Mouse (Mus musculus) myocyte (in vitro differentiated cells): ENCODE data around the gene Msi2. TPM values are rescaled to one million over a fixed set of nuclear protein-coding genes. Genes with fewer than 3 reads are reported as not detected.

Experiments used
- H3K27me3 ChIP-seq: one replicate; pipeline ENCODE4 v1.6.1; 2011; ENCODE audit not compliant: control insufficient read depth, insufficient read depth, insufficient read length
- H3K36me3 ChIP-seq: one replicate; pipeline ENCODE4 v1.6.1; 2011; ENCODE audit not compliant: control insufficient read depth, insufficient read depth
- H3K4me2 ChIP-seq: one replicate; pipeline ENCODE4 v1.6.1; 2011; ENCODE audit warnings: low read depth, control low read depth
- H3K4me3 ChIP-seq: one replicate; pipeline ENCODE4 v1.5.1; 2011; ENCODE audit warnings: mild to moderate bottlenecking, control low read depth, moderate library complexity
- H3K79me2 ChIP-seq: one replicate; pipeline ENCODE4 v1.6.1; 2011; ENCODE audit not compliant: control insufficient read depth, insufficient read depth
- H3ac ChIP-seq: one replicate; pipeline ENCODE4 v1.6.1; 2011; ENCODE audit not compliant: control insufficient read depth, insufficient read length
- CEBPB ChIP-seq: IDR thresholded peaks from 2 replicates; pipeline ENCODE4 v1.6.1; 2011; ENCODE audit warnings: mild to moderate bottlenecking, moderate library complexity; ENCODE audit not compliant: poor library complexity, insufficient read depth, severe bottlenecking
- E2F4 ChIP-seq: IDR thresholded peaks from one replicate; pipeline ENCODE4 v1.6.1; 2011; ENCODE audit warnings: mild to moderate bottlenecking, control low read depth, moderate library complexity; ENCODE audit not compliant: insufficient read depth
- MAX ChIP-seq: IDR thresholded peaks from one replicate; pipeline ENCODE4 v1.6.1; 2011; ENCODE audit warnings: low read depth, mild to moderate bottlenecking, control low read depth
- MYOD1 ChIP-seq, 3 experiments: IDR thresholded peaks; one replicate each; pipeline ENCODE4 v1.6.1; 2011; ENCODE audit warnings: control low read depth in 2 of 3, low read depth in 2 of 3, mild to moderate bottlenecking in 2 of 3, moderate library complexity in 1 of 3; ENCODE audit not compliant: insufficient read length in 2 of 3, control insufficient read depth in 1 of 3
- MYOG ChIP-seq, 3 experiments: IDR thresholded peaks; one replicate each; pipeline ENCODE4 v1.6.1; 2011; ENCODE audit warnings: control low read depth in 2 of 3, low read depth in 2 of 3, mild to moderate bottlenecking in 2 of 3; ENCODE audit not compliant: insufficient read length in 2 of 3, control insufficient read depth in 1 of 3, insufficient read depth in 1 of 3
- POLR2A ChIP-seq: IDR thresholded peaks from one replicate; pipeline ENCODE4 v1.6.1; 2011; ENCODE audit warnings: low read depth, mild to moderate bottlenecking, control low read depth, moderate library complexity; ENCODE audit not compliant: insufficient read length
- POLR2AphosphoS2 ChIP-seq: IDR thresholded peaks from one replicate; pipeline ENCODE4 v1.6.1; 2011; ENCODE audit warnings: low read depth, control low read depth; ENCODE audit not compliant: insufficient read length
- REST ChIP-seq: IDR thresholded peaks from one replicate; pipeline ENCODE4 v1.6.1; 2011; ENCODE audit warnings: mild to moderate bottlenecking, control low read depth, moderate library complexity; ENCODE audit not compliant: insufficient read depth, insufficient read length
- SRF ChIP-seq: IDR thresholded peaks from one replicate; pipeline ENCODE4 v1.6.1; 2011; ENCODE audit warnings: low read depth; ENCODE audit not compliant: control insufficient read depth, insufficient read length
- TCF12 ChIP-seq: IDR thresholded peaks from one replicate; pipeline ENCODE4 v1.6.1; 2011; ENCODE audit warnings: mild to moderate bottlenecking, control low read depth; ENCODE audit not compliant: poor library complexity, insufficient read depth, severe bottlenecking
- TCF3 ChIP-seq: IDR thresholded peaks from one replicate; pipeline ENCODE4 v1.6.1; 2011; ENCODE audit warnings: low read depth, control low read depth; ENCODE audit not compliant: insufficient read length
- USF1 ChIP-seq: IDR thresholded peaks from one replicate; pipeline ENCODE4 v1.6.1; 2011; ENCODE audit warnings: low read depth, mild to moderate bottlenecking, control low read depth, moderate library complexity
- polyA plus RNA-seq: library from polyadenylated mRNA; unstranded; fragments of >200 nt; fragmentation: generic; extraction: Trizol; gene quantifications from one replicate; pipeline ENCODE4 v1.2.1, GENCODE M21; 2012; ENCODE audit warnings: missing spikeins

Msi2 gene
- polyA plus RNA-seq, 1 experiment, result 37.9 TPM

DNA sequence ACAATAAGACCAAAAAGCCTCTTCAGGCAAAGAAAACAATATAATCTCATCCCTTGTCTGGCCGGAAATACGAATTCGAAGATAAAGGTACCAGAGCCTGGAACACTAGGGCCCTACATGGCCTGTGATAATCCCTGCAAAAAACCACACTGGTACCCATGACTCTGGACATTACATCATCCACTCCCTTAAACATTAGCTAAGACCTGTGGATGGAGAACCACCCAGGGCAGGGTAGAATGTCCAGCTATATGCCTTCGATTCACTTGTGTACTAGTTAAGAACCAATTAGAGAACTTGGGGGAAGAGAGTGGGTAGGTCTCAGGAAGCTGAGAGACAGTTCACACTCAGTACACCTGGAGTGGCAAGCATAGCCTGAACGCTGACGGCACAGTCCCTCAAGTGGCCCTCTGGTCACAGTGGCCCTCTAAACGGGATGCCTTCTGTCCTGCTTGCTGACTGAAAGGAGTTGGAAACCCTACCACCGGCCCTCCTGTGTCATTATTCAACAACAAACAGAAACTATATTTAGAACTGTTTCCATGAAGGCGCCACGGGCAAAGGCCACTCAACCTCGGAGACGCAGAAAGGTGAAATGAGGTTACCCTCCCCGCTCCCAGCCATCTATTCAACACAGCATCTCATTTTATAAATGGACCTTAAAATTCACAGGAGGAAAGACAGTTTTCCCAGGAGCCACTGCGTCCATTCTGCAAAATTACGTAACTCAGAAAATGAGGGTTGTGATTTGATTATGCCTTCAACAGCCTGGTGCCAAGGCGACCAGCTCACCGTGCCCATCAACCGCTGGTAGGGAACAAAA lies 63.7 kb downstream of the Msi2 start:
- TF ChIP-seq MYOG (IDR thresholded peaks at IDR 0.05; ENCODE audit: control insufficient read depth in 1 of 3, insufficient read depth in 1 of 3, insufficient read length in 2 of 3, low read depth in 2 of 3) (no peak), TCF12 (no peak), SRF (no peak), MAX (no peak), REST (no peak), CEBPB (no peak), POLR2AphosphoS2 (no peak), E2F4 (no peak), MYOD1 (IDR thresholded peaks at IDR 0.05; ENCODE audit: control insufficient read depth in 1 of 3, insufficient read length in 2 of 3, low read depth in 2 of 3) (no peak), USF1 (no peak), POLR2A (no peak), TCF3 (no peak)
- H3K36me3 ChIP-seq, result no peaks in the 10 kb centered on the region
- H3ac ChIP-seq, result no peak overlapping the region
- H3K79me2 ChIP-seq, result peaks cover 54% of the 10 kb centered on the region
- H3K27me3 ChIP-seq, result no peaks in the 10 kb centered on the region
- no peak overlapping the region for H3K4me2 ChIP-seq
- no peak overlapping the region for H3K4me3 ChIP-seq

DNA sequence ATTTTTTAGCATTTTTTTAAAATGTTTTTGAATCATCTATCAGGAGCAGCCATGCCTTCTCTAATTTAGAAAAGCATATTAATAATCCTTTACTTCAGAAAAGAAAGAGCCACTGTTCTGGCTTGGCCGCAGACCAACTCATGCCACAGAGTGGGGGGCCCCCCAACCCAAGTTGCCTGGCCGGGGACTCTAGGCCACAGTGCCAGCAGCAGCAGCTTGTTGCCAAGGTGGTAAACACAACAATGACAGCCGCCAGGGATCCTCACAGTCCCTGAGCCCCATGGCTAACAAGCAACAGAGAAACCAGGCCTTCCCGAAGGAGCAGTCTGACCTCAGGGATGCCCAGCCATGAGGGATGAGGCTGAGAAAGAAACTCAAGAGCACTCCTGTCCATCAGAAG lies 68.0 kb downstream of the Msi2 start:
- Histone ChIP-seq H3K4me3 (no peak overlapping the region), H3K79me2 (peaks cover 37% of the 10 kb centered on the region), H3K36me3 (peaks cover 6% of the 10 kb centered on the region), H3K27me3 (no peaks in the 10 kb centered on the region), H3ac (no peak overlapping the region), H3K4me2 (no peak overlapping the region)
- TF ChIP-seq E2F4 (no peak), TCF3 (no peak), MYOD1 (IDR thresholded peaks at IDR 0.05; ENCODE audit: control insufficient read depth in 1 of 3, insufficient read length in 2 of 3, low read depth in 2 of 3) (no peak), SRF (no peak), MAX (no peak), TCF12 (no peak), CEBPB (no peak)

DNA sequence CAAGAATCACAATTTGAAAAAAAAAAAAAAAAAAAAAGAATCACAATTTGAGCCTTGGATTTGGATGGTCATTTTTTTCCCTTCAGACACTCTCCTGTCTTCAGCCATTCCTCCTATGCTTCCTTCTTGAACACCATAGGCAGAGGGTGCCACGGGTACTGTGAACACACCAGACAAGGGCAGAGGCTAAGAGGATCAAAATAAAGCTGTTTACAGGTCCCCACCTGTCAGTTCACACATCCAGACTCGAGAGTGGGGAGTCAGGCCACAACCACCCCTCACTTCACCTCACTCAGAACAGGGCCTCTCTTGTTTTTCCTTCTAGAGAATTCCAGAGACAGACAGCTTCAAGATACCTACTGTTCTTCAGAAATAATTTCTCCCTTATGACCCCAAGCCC lies 69.3 kb downstream of the Msi2 start:
- Histone ChIP-seq H3K4me3 (no peak overlapping the region), H3K79me2 (peaks cover 41% of the 10 kb centered on the region), H3ac (no peak overlapping the region), H3K4me2 (no peak overlapping the region), H3K36me3 (peaks cover 15% of the 10 kb centered on the region), H3K27me3 (no peaks in the 10 kb centered on the region)
- TF ChIP-seq E2F4 (no peak), TCF12 (no peak), POLR2AphosphoS2 (no peak), REST (no peak), USF1 (no peak), TCF3 (no peak), CEBPB (no peak), MYOD1 (IDR thresholded peaks at IDR 0.05; ENCODE audit: control insufficient read depth in 1 of 3, insufficient read length in 2 of 3, low read depth in 2 of 3) (no peak), POLR2A (no peak), MAX (no peak), MYOG (IDR thresholded peaks at IDR 0.05; ENCODE audit: control insufficient read depth in 1 of 3, insufficient read depth in 1 of 3, insufficient read length in 2 of 3, low read depth in 2 of 3) (no peak)

DNA sequence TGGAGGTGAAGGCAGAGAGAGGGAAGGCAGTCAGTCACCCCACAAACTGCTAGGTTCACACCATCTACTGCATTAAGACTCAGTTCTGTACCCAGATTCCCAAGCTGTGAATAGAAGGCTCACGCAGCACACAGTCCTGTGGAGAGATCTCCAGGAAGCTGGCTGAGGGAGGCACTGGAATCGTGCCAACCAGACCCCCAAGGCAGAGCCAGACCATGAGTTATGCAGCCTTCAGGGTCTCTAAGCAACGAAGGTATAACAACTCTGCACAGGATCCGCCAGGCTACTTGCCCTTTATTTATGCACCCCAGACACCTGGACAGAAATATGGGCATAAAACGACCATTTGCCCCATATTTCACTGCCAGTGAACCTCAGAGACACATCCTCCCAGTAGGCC lies 69.9 kb downstream of the Msi2 start:
- H3ac ChIP-seq, result no peak overlapping the region
- peaks cover 17% of the 10 kb centered on the region for H3K36me3 ChIP-seq
- peaks cover 35% of the 10 kb centered on the region for H3K79me2 ChIP-seq
- H3K27me3 ChIP-seq, result no peaks in the 10 kb centered on the region
- no peak overlapping the region for H3K4me3 ChIP-seq
- TF ChIP-seq MYOG (IDR thresholded peaks at IDR 0.05; ENCODE audit: control insufficient read depth in 1 of 3, insufficient read depth in 1 of 3, insufficient read length in 2 of 3, low read depth in 2 of 3) (no peak), MYOD1 (IDR thresholded peaks at IDR 0.05; ENCODE audit: control insufficient read depth in 1 of 3, insufficient read length in 2 of 3, low read depth in 2 of 3) (no peak), POLR2AphosphoS2 (no peak), CEBPB (no peak), TCF3 (no peak), USF1 (no peak), E2F4 (no peak), MAX (no peak), REST (no peak), TCF12 (no peak), SRF (no peak), POLR2A (no peak)
- H3K4me2 ChIP-seq, result no peak overlapping the region

DNA sequence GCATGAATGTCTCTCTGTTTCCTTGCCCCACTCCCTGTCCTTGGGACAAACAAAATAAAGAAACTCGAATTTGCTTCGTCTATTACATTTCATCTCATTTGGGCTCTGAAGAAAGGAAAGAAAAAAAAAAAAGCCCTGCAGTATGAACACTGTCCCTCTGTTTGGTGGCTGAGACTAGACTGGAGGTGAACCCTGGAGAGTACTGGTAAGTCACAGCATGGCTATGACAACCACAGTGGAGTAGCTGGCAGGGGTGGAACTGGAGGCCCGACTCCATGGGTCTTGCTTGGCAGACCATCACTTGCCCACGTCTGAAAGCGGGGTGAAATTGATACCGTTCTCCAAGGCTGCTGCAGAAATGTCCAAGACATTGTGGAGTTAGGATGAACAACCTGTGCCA lies 71.8 kb downstream of the Msi2 start:
- H3K36me3 ChIP-seq, result peaks cover 23% of the 10 kb centered on the region
- peaks cover 42% of the 10 kb centered on the region for H3K79me2 ChIP-seq

More for the DNA sequence above, 71.8 kb downstream of the Msi2 start:
- Histone ChIP-seq H3ac (no peak overlapping the region), H3K27me3 (no peaks in the 10 kb centered on the region), H3K4me3 (no peak overlapping the region), H3K4me2 (no peak overlapping the region)
- TF ChIP-seq TCF12, result no peak
- TF ChIP-seq TCF3, result no peak
- TF ChIP-seq POLR2AphosphoS2, result no peak
- TF ChIP-seq CEBPB, result no peak
- no peak for TF ChIP-seq MYOG (IDR thresholded peaks at IDR 0.05; ENCODE audit: control insufficient read depth in 1 of 3, insufficient read depth in 1 of 3, insufficient read length in 2 of 3, low read depth in 2 of 3)
- TF ChIP-seq POLR2A, result no peak
- no peak for TF ChIP-seq MAX
- TF ChIP-seq E2F4, result no peak
- TF ChIP-seq SRF, result no peak
- no peak for TF ChIP-seq USF1
- no peak for TF ChIP-seq REST
- TF ChIP-seq MYOD1 (IDR thresholded peaks at IDR 0.05; ENCODE audit: control insufficient read depth in 1 of 3, insufficient read length in 2 of 3, low read depth in 2 of 3), result no peak
